Mouse (Mus musculus) embryo, embryonic 10.5 days (tissue): Measurements from ENCODE around the gene Rab22a.
"Not testable (repeated sequence)": the region's sequence is repeated elsewhere in the genome, so short reads cannot be mapped to it uniquely, and the experiment has no call there.

Experiments used
- DNase-seq: peaks from one replicate; pipeline ENCODE4 v3.0.0-alpha.2; 2015; ENCODE audit warnings: low spot score

Gene Rab22a

GRCm38 (mm10) chr2:173659057-173659925 is at the start of gene Rab22a:
Rab22a (plus strand) TSS chr2:173659760.
- peak; percentile 100 for DNase-seq

GRCm38 (mm10) chr2:173615378-173616081 is 44.0 kb upstream of the Rab22a start:
- no peak for DNase-seq

GRCm38 (mm10) chr2:173616156-173616555 is 43.4 kb upstream of the Rab22a start:
- no peak for DNase-seq

GRCm38 (mm10) chr2:173619132-173619531 is 40.4 kb upstream of the Rab22a start:
- DNase-seq: no peak

GRCm38 (mm10) chr2:173620645-173621044 is 38.9 kb upstream of the Rab22a start:
- DNase-seq: no peak

- peak; percentile 34 for DNase-seq
These were observed 37.4 kb upstream of the Rab22a start for GRCm38 (mm10) chr2:173622173-173622601.

GRCm38 (mm10) chr2:173624667-173625066 is 34.9 kb upstream of the Rab22a start:
- no peak for DNase-seq

GRCm38 (mm10) chr2:173625786-173626185 is 33.8 kb upstream of the Rab22a start:
- DNase-seq: no peak

GRCm38 (mm10) chr2:173634106-173634505 is 25.5 kb upstream of the Rab22a start:
- not testable (repeated sequence) for DNase-seq

GRCm38 (mm10) chr2:173641370-173641769 is 18.2 kb upstream of the Rab22a start:
- DNase-seq: no peak

GRCm38 (mm10) chr2:173642262-173642999 is 17.1 kb upstream of the Rab22a start:
- DNase-seq: no peak

GRCm38 (mm10) chr2:173647197-173647911 is 12.2 kb upstream of the Rab22a start:
- no peak for DNase-seq

GRCm38 (mm10) chr2:173649762-173650161 is 9.8 kb upstream of the Rab22a start:
- no peak for DNase-seq

- no peak for DNase-seq
These were observed 6.0 kb upstream of the Rab22a start for GRCm38 (mm10) chr2:173653526-173653925.

- DNase-seq: no peak
These were observed 1.8 kb upstream of the Rab22a start for GRCm38 (mm10) chr2:173657736-173658135.

- DNase-seq: no peak
These were observed 1.0 kb upstream of the Rab22a start for GRCm38 (mm10) chr2:173658517-173658916.

GRCm38 (mm10) chr2:173659926-173660684 is 545 bp downstream of the Rab22a start:
- peak; percentile 34 for DNase-seq

- DNase-seq: no peak
These were observed 2.8 kb downstream of the Rab22a start for GRCm38 (mm10) chr2:173662255-173662950.

- no peak for DNase-seq
These were observed 5.2 kb downstream of the Rab22a start for GRCm38 (mm10) chr2:173664736-173665135.

- DNase-seq: no peak
These were observed 5.7 kb downstream of the Rab22a start for GRCm38 (mm10) chr2:173665271-173665670.
